Mouse (Mus musculus) embryonic facial prominence, embryonic 13.5 days (tissue): ENCODE results near the gene Dnase1l1. TPM values are rescaled to one million over a fixed set of nuclear protein-coding genes. Genes with fewer than 3 reads are reported as not detected.

Experiments
- ATAC-seq: fragments of 200-750 bp; cut with Nextera tagmentation; 2 replicates; pipeline ENCODE4 v1.8.0; 2017; ENCODE audit warnings: low read depth; ENCODE audit not compliant: insufficient number of reproducible peaks, insufficient read depth, low FRiP score, low TSS enrichment
- H3K27ac ChIP-seq: fragments of 300-500 bp; sonication (generic); 2 replicates; pipeline ENCODE4 v1.5.1; 2015; ENCODE audit warnings: moderate library complexity, mild to moderate bottlenecking, inconsistent platforms
- H3K27me3 ChIP-seq: fragments of 300-500 bp; sonication (generic); 2 replicates; pipeline ENCODE4 v1.6.1; 2015; ENCODE audit warnings: mild to moderate bottlenecking, inconsistent platforms
- H3K36me3 ChIP-seq: fragments of 300-500 bp; sonication (generic); 2 replicates; pipeline ENCODE4 v1.6.1; 2015; ENCODE audit warnings: mild to moderate bottlenecking, inconsistent platforms
- H3K4me1 ChIP-seq: fragments of 300-500 bp; sonication (generic); 2 replicates; pipeline ENCODE4 v1.6.1; 2015; ENCODE audit warnings: inconsistent platforms
- H3K4me2 ChIP-seq: fragments of 300-500 bp; sonication (generic); 2 replicates; pipeline ENCODE4 v1.6.1; 2015; ENCODE audit warnings: moderate library complexity, mild to moderate bottlenecking, inconsistent platforms
- H3K4me3 ChIP-seq: fragments of 300-500 bp; sonication (generic); 2 replicates; pipeline ENCODE4 v1.5.1; 2015; ENCODE audit warnings: mild to moderate bottlenecking, inconsistent platforms
- H3K9ac ChIP-seq: fragments of 300-500 bp; sonication (generic); 2 replicates; pipeline ENCODE4 v1.6.1; 2015; ENCODE audit warnings: mild to moderate bottlenecking, inconsistent platforms
- H3K9me3 ChIP-seq: fragments of 300-500 bp; sonication (generic); 2 replicates; pipeline ENCODE4 v1.6.1; 2016; ENCODE audit warnings: inconsistent platforms
- WGBS: fragments of 180-500 bp; shearing (Covaris S2); methylation state at CpG from one replicate; pipeline ENCODE4 v1.1.7; 2015; ENCODE audit warnings: mixed read lengths; 5-methylcytosine and 5-hydroxymethylcytosine counted together
- microRNA-seq: library from miRNA; unstranded; fragments of <30 nt; microRNA quantifications from one replicate; pipeline ENCODE4, GENCODE M21; 2016
- polyA plus RNA-seq: library from polyadenylated mRNA; unstranded; fragments of >200 nt; fragmentation: Nextera tagmentation; extraction: Ambion mirVana; gene quantifications from 2 replicates; pipeline ENCODE4 v1.2.1, GENCODE M21; 2015

Gene Dnase1l1
- polyA plus RNA-seq, 1 experiment from 2014 or later, result 11.3 TPM

- H3K4me2 ChIP-seq, result no peak overlapping the region
- peaks cover 11% of the 10 kb centered on the region for H3K4me1 ChIP-seq
- no peak overlapping the region for H3K9ac ChIP-seq
- no peaks in the 10 kb centered on the region for H3K9me3 ChIP-seq
- H3K27ac ChIP-seq, result no peak overlapping the region
- H3K27me3 ChIP-seq, result no peaks in the 10 kb centered on the region
- ATAC-seq, result no peak
- peaks cover 71% of the 10 kb centered on the region for H3K36me3 ChIP-seq
- H3K4me3 ChIP-seq, result no peak overlapping the region
- 88% methylated on average over 4 of the region's 4 CpGs for WGBS
Observed at GRCm38 (mm10) chrX:74240332-74240731, 41.8 kb downstream of the Dnase1l1 start.

- ATAC-seq, result no peak
Observed at GRCm38 (mm10) chrX:74233196-74233595, 48.9 kb downstream of the Dnase1l1 start.

DNA sequence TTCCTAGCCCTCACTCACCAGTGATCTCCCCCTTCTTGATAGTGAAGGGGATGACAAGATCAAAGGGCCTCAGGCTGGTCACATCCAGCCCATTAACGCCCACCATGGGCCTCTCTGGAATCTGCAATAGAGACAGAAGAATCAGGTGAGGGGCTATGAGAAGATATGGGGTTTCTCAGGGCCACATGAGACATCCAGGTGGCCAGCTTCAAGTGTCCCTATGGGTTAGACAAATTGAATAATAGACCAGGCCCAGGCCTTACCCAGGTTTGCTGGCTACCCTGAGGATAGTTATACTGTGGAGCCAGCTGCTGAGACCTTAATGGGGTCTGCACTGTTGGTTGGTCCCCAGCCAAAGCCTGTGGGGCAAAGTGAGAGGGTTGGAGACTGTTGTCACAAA is 52.1 kb downstream of the Dnase1l1 start:
- Histone ChIP-seq H3K9ac (no peak overlapping the region), H3K27ac (no peak overlapping the region), H3K27me3 (no peaks in the 10 kb centered on the region), H3K9me3 (no peaks in the 10 kb centered on the region), H3K4me1 (no peaks in the 10 kb centered on the region), H3K4me3 (no peak overlapping the region), H3K36me3 (peaks cover 99% of the 10 kb centered on the region), H3K4me2 (no peak overlapping the region)
- 65% methylated on average over 1 of the region's 1 CpGs for WGBS
- ATAC-seq, result no peak

More at GRCm38 (mm10) chrX:74233196-74233595, 48.9 kb downstream of the Dnase1l1 start:
- H3K27me3 ChIP-seq, result no peaks in the 10 kb centered on the region
- H3K9ac ChIP-seq, result no peak overlapping the region
- H3K4me1 ChIP-seq, result no peaks in the 10 kb centered on the region
- no peak overlapping the region for H3K4me2 ChIP-seq
- H3K27ac ChIP-seq, result no peak overlapping the region
- no peak overlapping the region for H3K4me3 ChIP-seq
- no peaks in the 10 kb centered on the region for H3K9me3 ChIP-seq
- peaks cover 95% of the 10 kb centered on the region for H3K36me3 ChIP-seq
- WGBS, result 94% methylated on average over 5 of the region's 5 CpGs

Small RNA genes within 50 kb of the gene (microRNA-seq; reads per million reads assigned to microRNA genes)
- not detected for gene Mir7091
- gene Mir7092, result not detected

Other genes with a start within 250 kb of the Dnase1l1 start
- gene Opn1mw, start 154.9 kb downstream of the Dnase1l1 start, polyA plus RNA-seq, result not detected in 2 replicates
- 12.1 and 12.6 TPM in 2 replicates for gene Mecp2, start 147.0 kb downstream of the Dnase1l1 start, polyA plus RNA-seq
- not detected in 2 replicates for gene Tex28, start 114.5 kb downstream of the Dnase1l1 start, polyA plus RNA-seq
- 0.14 TPM in 1 of 2 replicates, not detected in the other for gene Tktl1, start 105.1 kb downstream of the Dnase1l1 start, polyA plus RNA-seq
- 289 and 307 TPM in 2 replicates for gene Flna, start 32.5 kb downstream of the Dnase1l1 start, polyA plus RNA-seq
- gene Emd, start 27.6 kb downstream of the Dnase1l1 start, polyA plus RNA-seq, result 28.9 and 31.6 TPM in 2 replicates
- gene Rpl10, start 11.5 kb downstream of the Dnase1l1 start, polyA plus RNA-seq, result 776 and 892 TPM in 2 replicates
- 92.8 and 94.8 TPM in 2 replicates for gene Taz, start 425 bp downstream of the Dnase1l1 start, polyA plus RNA-seq
- 124 and 133 TPM in 2 replicates for gene Atp6ap1, start 14.8 kb upstream of the Dnase1l1 start, polyA plus RNA-seq
- gene Gdi1, start 22.7 kb upstream of the Dnase1l1 start, polyA plus RNA-seq, result 254 and 268 TPM in 2 replicates
- 61.2 and 69.3 TPM in 2 replicates for gene Fam50a, start 30.7 kb upstream of the Dnase1l1 start, polyA plus RNA-seq
- 21.4 and 25.1 TPM in 2 replicates for gene Plxna3, start 46.7 kb upstream of the Dnase1l1 start, polyA plus RNA-seq
- gene Lage3, start 71.3 kb upstream of the Dnase1l1 start, polyA plus RNA-seq, result 113 and 129 TPM in 2 replicates
- 67.2 and 71.1 TPM in 2 replicates for gene Ubl4a, start 90.9 kb upstream of the Dnase1l1 start, polyA plus RNA-seq
- 19.5 and 20.2 TPM in 2 replicates for gene Slc10a3, start 91.0 kb upstream of the Dnase1l1 start, polyA plus RNA-seq
- 38.1 and 45.5 TPM in 2 replicates for gene Fam3a, start 110.9 kb upstream of the Dnase1l1 start, polyA plus RNA-seq
- gene Ikbkg, start 111.0 kb upstream of the Dnase1l1 start, polyA plus RNA-seq, result 17.9 and 18.8 TPM in 2 replicates
- 49.1 and 54.5 TPM in 2 replicates for gene G6pdx, start 146.9 kb upstream of the Dnase1l1 start, polyA plus RNA-seq
- not detected in 2 replicates for gene Gm6880, start 199.1 kb upstream of the Dnase1l1 start, polyA plus RNA-seq